Mouse (Mus musculus) cerebellum, adult 2 months (tissue): ENCODE measurements at regions not wholly inside any gene's neighbourhood (a gene's known extent, or its start where the extent isn't known, plus 50 kb on each side); places are given as distances from the start of the nearest gene placed in this dataset.

Experiments used
- DNase-seq, 2 experiments: peaks; one replicate each; pipeline ENCODE4 v3.0.0; 2021
- H3K27ac ChIP-seq: fragments of 200-500 bp; 2 replicates; pipeline ENCODE4 v1.5.1; 2012; ENCODE audit warnings: low read length, control low read depth, inconsistent platforms; ENCODE audit not compliant: insufficient read depth
- H3K27me3 ChIP-seq: fragments of 200-500 bp; 2 replicates; pipeline ENCODE4 v1.6.1; 2012; ENCODE audit warnings: inconsistent platforms, mild to moderate bottlenecking, low read length, moderate library complexity; ENCODE audit not compliant: control insufficient read depth, insufficient read depth
- H3K4me1 ChIP-seq: fragments of 200-500 bp; 2 replicates; pipeline ENCODE4 v1.6.1; 2011; ENCODE audit warnings: low read length; ENCODE audit not compliant: control insufficient read depth, insufficient read depth
- H3K4me3 ChIP-seq: fragments of 200-500 bp; replicated peaks from 2 replicates; pipeline ENCODE3; 2011; ENCODE audit warnings: mild to moderate bottlenecking, low read depth, low read length, control low read depth; ENCODE audit not compliant: insufficient read depth
- CTCF ChIP-seq: fragments of 200-500 bp; IDR thresholded peaks from 2 replicates; pipeline ENCODE4 v1.5.1; 2011; ENCODE audit warnings: low read depth, mild to moderate bottlenecking, control low read depth, low read length, moderate library complexity, borderline replicate concordance; ENCODE audit not compliant: insufficient read depth
- POLR2A ChIP-seq: fragments of 200-500 bp; IDR thresholded peaks from 2 replicates; pipeline ENCODE4 v1.6.1; 2011; ENCODE audit warnings: low read length, control low read depth, borderline replicate concordance; ENCODE audit not compliant: insufficient read depth
- WGBS: fragments of 180-500 bp; shearing (Covaris S2); methylation state at CpG from one replicate; pipeline ENCODE4 v1.1.7; 2018; 5-methylcytosine and 5-hydroxymethylcytosine counted together

- TF ChIP-seq CTCF (no peak), POLR2A (no peak)
- no peaks in the 10 kb centered on the region for H3K27me3 ChIP-seq
- DNase-seq, result no peak
- no peak overlapping the region for H3K4me3 ChIP-seq
- H3K27ac ChIP-seq, result no peak overlapping the region
- no peaks in the 10 kb centered on the region for H3K4me1 ChIP-seq
Measured at GRCm38 (mm10) chr13:26594313-26594712, 175.7 kb downstream of the Hdgfl1 start.

GRCm38 (mm10) chr13:26593750-26594149 lies 176.2 kb downstream of the Hdgfl1 start:
- Histone ChIP-seq H3K27ac (no peak overlapping the region), H3K27me3 (no peaks in the 10 kb centered on the region), H3K4me3 (no peak overlapping the region), H3K4me1 (no peaks in the 10 kb centered on the region)
- no peak for DNase-seq
- 94% methylated on average over 1 of the region's 1 CpGs for WGBS
- TF ChIP-seq CTCF (no peak), POLR2A (no peak)

- DNase-seq, result peak in 1 of 2 experiments; percentile 5
- no peaks in the 10 kb centered on the region for H3K27me3 ChIP-seq
- TF ChIP-seq POLR2A (no peak), CTCF (no peak)
- H3K27ac ChIP-seq, result no peak overlapping the region
- no peaks in the 10 kb centered on the region for H3K4me1 ChIP-seq
- 11% methylated on average over 2 of the region's 2 CpGs for WGBS
- no peak overlapping the region for H3K4me3 ChIP-seq
Measured at GRCm38 (mm10) chr13:26575890-26576543, 193.9 kb downstream of the Hdgfl1 start.

DNA sequence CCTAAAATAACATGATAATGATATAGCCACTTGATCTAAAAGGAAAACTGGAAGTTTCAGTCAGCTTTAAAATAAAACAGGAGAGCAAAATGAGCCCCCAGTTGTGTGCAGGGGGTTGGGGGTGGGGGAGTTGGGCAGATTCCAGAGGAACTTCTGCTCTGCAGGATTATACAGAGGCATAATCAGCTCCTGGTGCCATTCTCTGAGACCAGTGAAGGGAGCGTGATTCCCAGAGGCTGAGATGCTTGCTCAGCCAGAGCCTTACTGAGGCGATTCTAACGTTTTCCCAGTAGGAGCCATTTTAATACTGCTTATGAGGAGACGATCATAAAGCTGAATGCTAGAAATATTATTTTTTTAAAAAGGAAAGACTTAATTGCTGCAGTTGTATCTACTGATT lies 200.5 kb downstream of the Hdgfl1 start:
- Histone ChIP-seq H3K4me3 (no peak overlapping the region), H3K4me1 (no peaks in the 10 kb centered on the region), H3K27me3 (no peaks in the 10 kb centered on the region), H3K27ac (no peak overlapping the region)
- DNase-seq, result no peak
- TF ChIP-seq CTCF, result no peak
- no peak for TF ChIP-seq POLR2A
- WGBS, result 11% methylated on average over 4 of the region's 4 CpGs

GRCm38 (mm10) chr13:26564941-26565862 lies 204.8 kb downstream of the Hdgfl1 start:
- 85% methylated on average over 7 of the region's 7 CpGs for WGBS
- no peak overlapping the region for H3K4me3 ChIP-seq
- TF ChIP-seq CTCF (no peak), POLR2A (no peak)
- H3K4me1 ChIP-seq, result no peaks in the 10 kb centered on the region
- DNase-seq, result no peak
- no peak overlapping the region for H3K27ac ChIP-seq
- H3K27me3 ChIP-seq, result no peaks in the 10 kb centered on the region

- H3K4me1 ChIP-seq, result no peaks in the 10 kb centered on the region
- no peaks in the 10 kb centered on the region for H3K27me3 ChIP-seq
- H3K27ac ChIP-seq, result no peak overlapping the region
- WGBS, result 22% methylated on average over 1 of the region's 1 CpGs
- no peak for DNase-seq
- TF ChIP-seq POLR2A (no peak), CTCF (no peak)
- H3K4me3 ChIP-seq, result no peak overlapping the region
Measured at GRCm38 (mm10) chr13:26558366-26558765, 211.6 kb downstream of the Hdgfl1 start.

GRCm38 (mm10) chr13:26554266-26554665 lies 215.7 kb downstream of the Hdgfl1 start:
- 71% methylated on average over 6 of the region's 6 CpGs for WGBS
- Histone ChIP-seq H3K4me1 (no peaks in the 10 kb centered on the region), H3K27ac (no peak overlapping the region), H3K27me3 (no peaks in the 10 kb centered on the region), H3K4me3 (no peak overlapping the region)
- TF ChIP-seq CTCF (no peak), POLR2A (no peak)
- no peak for DNase-seq

- no peak for DNase-seq
- no peak overlapping the region for H3K27ac ChIP-seq
- no peaks in the 10 kb centered on the region for H3K4me1 ChIP-seq
- no peaks in the 10 kb centered on the region for H3K27me3 ChIP-seq
- H3K4me3 ChIP-seq, result no peak overlapping the region
- WGBS, result 95% methylated on average over 3 of the region's 3 CpGs
- TF ChIP-seq POLR2A (no peak), CTCF (no peak)
Measured at GRCm38 (mm10) chr13:26552122-26552521, 217.8 kb downstream of the Hdgfl1 start.
